Mouse (Mus musculus) c-Kit-positive CD71-positive TER-119-negative erythroid progenitor cells, embryonic 14.5 days (primary cell): ENCODE data around the gene Rita1.

Experiments used
- DNase-seq: peaks from one replicate; pipeline ENCODE4 v3.0.0-alpha.2; 2013; ENCODE audit warnings: low read depth

Gene Rita1

GRCm38 (mm10) chr5:120612442-120612821 lies at the start of gene Rita1, which contains the start of gene Ddx54:
TSS of gene Rita1 (minus strand) at chr5:120612589.
TSS of gene Ddx54 (plus strand) at chr5:120612739.
- DNase-seq, result peak; percentile 90

GRCm38 (mm10) chr5:120660816-120661215 lies 48.4 kb upstream of the Rita1 start:
- DNase-seq, result no peak

DNA sequence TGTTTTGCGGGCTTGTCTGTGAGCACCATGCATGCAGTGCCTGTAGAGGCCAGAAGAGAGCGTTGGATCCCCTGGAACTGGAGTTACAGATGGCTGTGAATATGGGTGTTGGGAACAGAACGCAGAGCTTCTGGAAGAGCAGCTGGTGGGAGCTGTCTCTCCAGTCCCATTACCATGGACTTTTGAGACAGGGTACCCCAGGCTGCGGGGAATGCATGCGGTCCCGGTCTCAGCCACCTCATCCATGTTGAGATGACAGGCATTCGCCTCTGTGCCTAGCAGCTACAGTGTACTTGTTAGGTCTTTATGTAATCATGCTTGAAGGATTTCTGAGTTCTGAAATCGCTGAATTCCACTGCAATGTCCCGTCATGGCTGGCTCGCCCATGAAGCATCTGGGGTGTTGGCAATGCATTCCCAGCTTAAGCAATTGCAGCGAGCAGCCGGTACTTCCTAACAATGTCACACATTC lies 43.9 kb upstream of the Rita1 start:
- DNase-seq, result no peak

DNA sequence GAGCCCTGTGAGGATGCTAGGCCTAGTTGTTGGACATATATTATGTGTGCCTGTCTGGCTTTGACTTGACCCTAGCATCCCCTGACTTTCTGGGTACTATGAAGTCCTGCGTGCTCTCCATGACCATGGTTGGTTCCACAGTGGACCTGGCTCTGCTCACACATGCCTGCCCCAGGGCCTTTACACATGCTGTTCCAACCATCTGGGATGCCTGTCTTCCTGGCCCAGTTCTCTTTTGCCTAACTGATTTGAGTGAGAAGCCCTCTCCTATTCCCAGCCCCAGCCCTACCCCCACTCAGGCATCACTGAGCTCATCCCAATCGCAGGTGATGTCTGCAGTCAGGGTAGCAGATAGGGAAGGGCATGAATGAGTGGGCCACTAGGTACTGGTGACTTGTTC lies 41.5 kb upstream of the Rita1 start:
- DNase-seq, result no peak

DNA sequence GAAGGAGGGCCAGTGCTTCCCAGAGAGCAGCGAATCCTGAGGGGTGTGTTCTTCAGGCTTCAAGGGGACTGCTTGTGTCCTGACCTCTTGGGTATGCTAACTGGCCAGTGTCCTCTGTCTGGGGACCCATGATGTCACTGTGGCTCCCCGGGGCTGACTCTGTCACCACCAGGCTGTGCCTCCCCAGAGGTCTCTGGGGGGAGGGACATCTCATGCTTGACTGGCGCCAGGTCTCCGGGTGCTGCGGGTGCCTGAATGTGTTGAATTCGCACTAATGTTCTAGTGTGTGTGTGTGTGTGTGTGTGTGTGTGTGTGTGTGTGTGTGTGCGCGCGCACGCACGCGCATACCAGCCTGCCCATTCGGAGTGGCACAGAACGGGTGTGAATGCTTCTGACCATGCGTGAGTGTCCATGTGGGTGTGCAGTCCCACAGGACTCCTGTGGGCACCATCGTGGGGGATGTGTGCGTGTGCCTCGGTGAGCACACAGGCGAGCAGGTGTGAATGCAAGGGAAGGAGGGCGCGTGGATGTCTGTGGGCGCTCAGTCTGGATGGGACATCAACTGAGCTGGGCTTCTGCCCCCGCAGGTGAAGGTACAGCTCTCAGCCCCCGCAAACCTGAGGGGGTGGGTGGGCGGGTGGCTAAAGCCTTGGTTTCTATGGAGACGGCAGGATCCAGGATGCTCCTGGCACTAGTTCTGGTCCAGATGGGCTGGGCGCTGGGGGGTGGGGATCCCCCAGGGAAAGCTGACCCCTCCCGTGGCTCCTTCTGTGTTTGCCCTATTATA lies 40.7 kb upstream of the Rita1 start:
- DNase-seq, result no peak

- no peak for DNase-seq
Measured at GRCm38 (mm10) chr5:120651230-120651629, 38.8 kb upstream of the Rita1 start.

DNA sequence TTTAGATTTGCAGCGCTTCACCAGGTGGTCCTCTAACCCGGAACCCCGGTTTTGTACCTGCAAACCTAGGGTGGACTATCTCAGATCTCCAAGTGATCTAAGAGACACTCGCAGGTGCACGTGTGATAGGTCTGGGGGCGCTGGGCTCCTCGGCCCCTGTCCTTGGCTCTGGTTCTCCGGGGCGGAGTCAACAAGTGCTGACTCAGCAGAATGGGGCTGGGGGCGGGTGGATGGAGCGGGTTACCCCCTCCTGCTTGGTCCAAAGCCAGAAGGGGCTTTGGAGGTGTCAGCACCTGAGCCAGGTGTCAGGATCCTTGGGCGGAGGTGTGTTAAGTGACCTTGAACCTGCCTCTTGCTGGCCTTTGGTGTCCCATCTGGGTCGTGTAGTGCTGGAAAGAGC lies 37.5 kb upstream of the Rita1 start:
- DNase-seq, result no peak

- no peak for DNase-seq
Measured at GRCm38 (mm10) chr5:120649374-120649933, 37.1 kb upstream of the Rita1 start.

- DNase-seq, result peak; percentile 67
Measured at GRCm38 (mm10) chr5:120648569-120649373, 36.4 kb upstream of the Rita1 start, which contains the start of gene Rasal1. TSS of gene Rasal1 (plus strand) at chr5:120648812.

DNA sequence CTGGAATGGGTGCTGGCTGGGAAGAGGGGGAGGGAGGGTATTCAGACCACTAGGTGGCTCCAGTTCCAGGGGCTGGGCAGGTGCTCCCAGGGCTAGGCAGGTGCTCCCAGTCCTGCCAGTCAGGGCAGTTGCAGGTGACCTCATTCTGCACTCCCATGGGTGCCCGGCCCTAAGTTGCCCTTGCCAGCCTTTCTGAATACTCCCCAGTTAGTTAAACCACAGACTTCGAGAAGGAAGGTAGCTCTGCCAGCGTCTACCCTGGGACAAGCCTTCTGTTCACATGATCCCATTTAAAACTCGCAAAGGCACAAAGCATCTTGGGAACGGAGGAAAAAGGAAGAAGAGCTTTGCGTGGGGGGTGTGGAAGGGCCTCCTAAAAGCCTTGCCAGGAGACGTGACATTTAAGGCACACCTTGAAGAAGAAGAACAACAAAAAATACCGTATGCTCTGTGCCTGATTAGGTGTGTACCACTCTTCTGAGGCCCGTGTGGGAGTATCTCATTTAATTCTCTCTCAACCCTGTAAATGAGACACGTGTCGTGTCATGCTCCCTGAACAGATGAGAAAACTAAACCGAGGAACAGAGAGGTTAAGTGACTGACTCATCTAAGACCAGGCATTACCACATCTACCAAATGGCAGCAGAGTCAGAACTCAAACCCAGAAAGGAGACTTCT lies 35.6 kb upstream of the Rita1 start:
- no peak for DNase-seq

GRCm38 (mm10) chr5:120647361-120647760 lies 35.0 kb upstream of the Rita1 start:
- DNase-seq, result no peak

DNA sequence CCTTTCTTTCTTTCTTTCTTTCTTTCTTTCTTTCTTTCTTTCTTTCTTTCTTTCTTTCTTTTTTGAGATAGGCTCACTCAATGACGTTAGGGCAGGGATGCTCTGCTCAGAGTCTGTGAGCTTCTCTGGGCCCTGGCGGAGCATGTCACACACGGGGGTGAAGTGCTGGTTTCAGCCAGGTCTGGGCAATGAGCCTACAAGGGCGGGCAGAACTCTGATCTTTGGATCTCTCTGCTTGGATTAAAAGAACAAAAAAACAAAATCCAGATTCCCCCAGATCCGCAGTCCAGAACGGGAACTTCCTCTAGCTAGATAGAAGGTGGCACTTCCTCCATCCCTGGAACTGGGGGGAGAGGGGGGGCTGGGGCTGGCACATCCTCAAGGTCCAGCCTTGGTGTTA lies 33.5 kb upstream of the Rita1 start:
- no peak for DNase-seq

DNA sequence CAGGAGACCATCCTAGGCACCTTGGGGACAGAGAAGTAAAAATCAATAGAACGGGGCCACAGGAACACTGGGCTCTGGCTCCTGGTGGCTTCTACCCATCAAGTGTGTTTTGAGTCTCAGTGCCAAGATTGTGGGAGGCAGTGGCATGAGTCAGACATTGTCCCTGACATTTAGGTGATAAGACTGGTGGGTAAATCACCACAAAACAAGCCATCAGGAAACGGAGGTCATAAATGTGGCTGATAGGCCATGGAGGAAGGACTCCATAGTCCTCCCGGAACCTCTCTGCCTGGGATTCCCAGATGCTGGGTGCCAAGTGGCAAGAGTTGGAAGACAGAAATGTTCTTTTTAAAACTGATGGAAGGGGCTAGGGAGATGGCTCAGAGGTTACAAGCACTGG lies 31.8 kb upstream of the Rita1 start:
- no peak for DNase-seq

DNA sequence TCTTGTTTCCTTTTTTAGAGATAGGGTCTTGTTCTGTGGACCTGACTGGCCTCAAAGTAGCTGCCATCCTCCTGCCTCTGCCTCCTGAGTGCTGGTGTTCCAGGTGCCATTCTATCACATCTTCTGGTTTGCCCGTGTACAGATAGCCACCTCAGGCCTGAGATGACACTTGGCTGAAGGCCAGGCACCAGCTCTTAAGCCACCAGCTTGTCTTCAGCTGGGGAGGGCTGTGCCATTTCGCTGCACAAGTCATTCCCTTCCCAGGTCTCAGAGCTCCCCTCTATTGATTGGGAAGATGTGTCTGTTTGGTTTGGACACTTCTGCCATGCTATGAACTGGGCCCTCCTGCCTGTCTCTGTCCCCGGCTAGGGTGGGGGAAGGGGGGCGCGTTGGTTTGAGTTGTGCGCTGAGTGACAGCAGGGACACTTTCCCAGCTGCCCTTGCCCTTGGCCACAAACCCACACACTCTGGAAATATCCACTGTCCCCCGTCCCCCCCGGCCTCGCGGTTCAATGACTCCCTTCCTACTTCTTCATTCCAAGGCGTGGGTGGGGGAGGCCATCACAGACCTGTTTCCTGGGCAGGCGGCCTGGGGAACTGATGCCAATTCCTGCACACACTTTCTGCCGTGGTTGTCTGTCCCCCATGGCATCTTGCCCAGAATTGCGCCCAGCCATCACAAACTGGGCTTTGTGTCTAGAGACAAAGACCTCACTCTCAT lies 31.1 kb upstream of the Rita1 start:
- no peak for DNase-seq

DNA sequence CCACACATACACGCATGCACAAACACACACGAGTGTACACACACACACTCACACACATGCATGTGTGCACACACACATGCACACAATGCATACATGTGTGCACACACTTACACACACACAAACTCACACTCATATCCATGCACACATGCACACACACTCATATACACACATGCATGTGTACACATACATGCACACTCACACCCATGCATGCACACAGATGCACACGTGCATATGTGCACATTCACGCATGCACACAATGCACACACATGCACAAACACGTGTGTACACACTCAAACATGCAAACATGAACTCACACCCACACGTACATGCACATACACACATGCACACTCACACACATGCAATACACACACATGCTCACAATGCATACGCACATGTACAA lies 27.7 kb upstream of the Rita1 start:
- DNase-seq, result no peak

DNA sequence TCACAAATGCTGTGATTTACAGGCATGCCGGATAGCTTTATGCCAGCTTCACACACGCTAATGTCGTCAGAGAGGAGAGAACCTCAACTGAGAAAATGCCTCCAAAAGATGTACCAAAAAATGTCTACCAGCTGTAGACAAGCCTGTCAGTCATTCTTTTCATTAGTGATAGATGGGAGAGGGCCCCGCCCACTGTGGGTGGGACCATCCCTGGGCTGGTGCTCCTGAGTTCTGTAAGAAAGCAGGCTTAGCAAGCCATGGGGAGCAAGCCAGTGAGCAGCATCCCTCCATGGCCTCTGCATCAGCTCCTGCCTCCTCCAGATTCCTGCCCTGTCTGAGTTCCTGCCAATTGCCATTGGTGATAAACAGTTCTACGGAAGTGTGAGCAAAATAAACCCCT lies 23.2 kb upstream of the Rita1 start:
- no peak for DNase-seq

DNA sequence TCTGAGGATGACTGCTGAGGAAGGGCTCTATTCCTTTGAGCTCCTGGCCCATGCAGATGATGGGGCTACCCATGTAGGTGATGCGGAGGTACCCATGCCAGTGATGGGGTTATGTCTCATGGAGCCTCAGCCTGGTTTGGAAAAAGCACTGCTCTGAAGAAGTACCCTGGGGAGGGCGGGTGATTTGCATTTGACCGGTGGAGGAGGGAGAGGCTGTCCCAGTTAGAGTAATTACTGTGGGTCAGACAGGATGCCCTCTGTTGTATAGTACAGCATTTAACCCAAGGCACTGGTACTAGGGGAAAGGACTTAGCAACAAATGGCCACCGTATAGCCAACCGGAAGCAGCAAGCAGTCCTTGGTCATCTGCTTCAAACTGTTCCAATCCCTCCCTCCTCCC lies 22.5 kb upstream of the Rita1 start:
- DNase-seq, result no peak

DNA sequence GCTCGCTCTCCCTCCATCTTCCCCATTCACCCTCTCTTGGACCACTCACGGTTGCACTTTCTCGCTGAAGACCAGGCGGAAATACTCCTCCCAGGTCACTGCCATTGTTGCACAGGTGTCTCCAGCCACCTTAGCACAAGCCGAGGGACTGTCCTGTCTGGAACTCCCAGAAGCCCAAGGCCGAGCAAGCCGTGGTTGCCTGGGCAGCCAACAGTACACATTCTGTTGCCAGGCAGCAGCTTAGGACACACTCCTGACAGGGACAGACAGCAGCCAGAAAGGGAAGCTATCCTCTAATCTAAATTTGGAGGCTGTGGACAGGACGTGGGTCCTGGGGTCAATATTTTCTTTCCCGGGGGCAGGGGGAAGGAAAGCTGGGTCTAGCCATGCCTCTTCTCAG lies 21.7 kb upstream of the Rita1 start, which contains the start of gene Cfap73:
Gene Cfap73, minus strand, starts transcription at position 105 of the 400 bp plus-strand sequence.
- DNase-seq, result no peak

DNA sequence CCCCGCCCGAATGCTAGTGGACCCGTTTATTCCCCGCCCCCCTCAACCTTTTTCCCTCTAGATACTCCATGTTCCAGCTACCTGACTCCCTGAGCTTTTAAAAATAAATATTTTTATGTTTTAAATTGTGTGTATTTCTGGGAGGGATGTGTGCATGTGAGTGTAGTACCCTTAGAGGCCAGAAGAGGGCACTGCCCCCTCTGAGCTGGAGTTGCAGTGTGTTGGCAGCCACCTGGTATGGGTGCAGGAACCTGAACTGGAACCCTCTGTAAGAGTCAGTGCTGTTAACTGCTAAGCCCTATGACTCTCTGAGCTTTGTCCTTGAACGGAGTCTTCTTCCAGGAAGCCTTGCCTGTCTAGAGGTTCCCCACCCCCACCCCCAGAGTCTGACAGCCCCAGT lies 19.5 kb upstream of the Rita1 start:
- no peak for DNase-seq

DNA sequence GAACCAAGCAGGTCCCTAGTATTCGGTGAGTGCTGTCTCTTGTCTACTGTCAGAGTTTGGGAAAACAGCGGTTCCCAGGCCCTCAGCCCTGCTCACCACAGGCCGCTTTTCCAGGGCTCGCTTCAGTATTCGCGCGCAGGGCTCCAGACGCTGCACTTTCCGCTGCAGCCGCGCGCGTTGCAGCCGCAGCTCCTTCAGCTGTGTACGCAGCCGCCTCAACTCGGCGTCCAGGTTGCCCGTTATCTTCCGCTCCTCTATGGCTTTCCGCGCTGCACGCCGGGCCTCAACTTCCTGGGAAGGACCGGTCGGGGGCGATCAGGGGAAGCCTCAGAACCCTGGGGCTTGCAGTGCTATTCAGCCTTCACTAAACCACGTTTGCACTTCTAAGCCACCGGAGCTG lies 18.7 kb upstream of the Rita1 start:
- DNase-seq, result no peak

GRCm38 (mm10) chr5:120628624-120629023 lies 16.2 kb upstream of the Rita1 start:
- no peak for DNase-seq
